Mouse (Mus musculus) hematopoietic stem cell, adult 5-6 weeks (primary cell): Measurements from ENCODE around the gene Tcl1b1. TPM values are rescaled to one million over a fixed set of nuclear protein-coding genes. Genes with fewer than 3 reads are reported as not detected.
"Not testable (repeated sequence)": the region's sequence is repeated elsewhere in the genome, so short reads cannot be mapped to it uniquely, and the experiment has no call there.

Experiments used
- ATAC-seq, 2 experiments: fragments of 125-278 bp in 1 of 2; replicated peaks in 1 of 2; 2 replicates each; pipeline ENCODE4 v1.8.0; 2016 to 2017; ENCODE audit warnings: inconsistent platforms in 2 of 2, mild to moderate bottlenecking in 2 of 2, moderate number of reproducible peaks in 2 of 2, low read depth in 1 of 2, moderate TSS enrichment in 1 of 2; ENCODE audit not compliant: low FRiP score in 2 of 2, poor library complexity in 2 of 2, severe bottlenecking in 2 of 2, insufficient read depth in 1 of 2, low TSS enrichment in 1 of 2
- total RNA-seq: library from RNA; stranded (forward); fragments of 172-1452, 232-1000 nt; gene quantifications from 2 replicates; pipeline ENCODE4 v1.2.3, GENCODE M21; 2017

The Tcl1b1 gene
- total RNA-seq, 1 experiment from 2014 or later = not detected

DNA sequence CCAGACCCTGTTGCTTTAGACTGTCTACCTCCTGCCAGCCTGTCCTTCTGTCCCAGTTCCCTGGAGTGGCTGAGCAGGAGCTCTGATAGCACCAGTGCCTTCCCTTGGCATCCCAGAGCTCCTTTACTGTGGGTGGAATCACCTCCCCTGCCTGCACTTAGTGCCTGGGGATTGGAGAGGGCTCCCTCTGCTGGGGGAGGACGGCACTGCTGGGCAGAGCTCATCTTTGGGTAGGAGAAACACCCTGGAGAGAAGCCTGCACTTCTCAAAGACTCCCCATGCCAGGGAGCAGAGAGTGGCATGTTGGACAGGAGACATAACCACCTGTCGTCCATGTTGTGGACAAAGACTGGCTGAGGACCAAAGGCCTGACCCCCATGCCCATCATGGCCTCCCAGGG is 14.8 kb downstream of the Tcl1b1 start:
- ATAC-seq = peak; percentile 79 to 85

DNA sequence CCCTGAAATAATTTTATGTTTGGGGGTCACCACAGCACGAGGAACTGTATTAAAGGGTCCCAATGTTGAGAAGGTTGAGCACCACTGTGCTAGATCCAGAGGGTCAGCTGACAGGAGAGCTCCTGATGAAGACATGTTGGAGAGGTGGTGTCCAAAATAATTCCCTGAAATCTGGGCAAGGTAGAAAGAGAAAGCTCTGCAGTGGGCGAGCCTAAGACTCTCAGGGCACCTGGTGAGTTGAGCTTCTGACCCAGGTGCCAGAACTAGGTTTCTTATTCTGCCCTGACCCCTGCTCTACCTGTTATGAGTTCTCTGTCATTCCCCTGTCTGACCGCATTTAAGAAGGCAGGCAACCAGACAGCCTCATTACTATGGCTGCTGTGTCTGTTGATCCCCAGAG is 16.6 kb downstream of the Tcl1b1 start, which contains the start of gene Tcl1b5:
TSS of gene Tcl1b5 (plus strand) at position 301 of the 400 bp plus-strand sequence.
- not testable (repeated sequence) for ATAC-seq

DNA sequence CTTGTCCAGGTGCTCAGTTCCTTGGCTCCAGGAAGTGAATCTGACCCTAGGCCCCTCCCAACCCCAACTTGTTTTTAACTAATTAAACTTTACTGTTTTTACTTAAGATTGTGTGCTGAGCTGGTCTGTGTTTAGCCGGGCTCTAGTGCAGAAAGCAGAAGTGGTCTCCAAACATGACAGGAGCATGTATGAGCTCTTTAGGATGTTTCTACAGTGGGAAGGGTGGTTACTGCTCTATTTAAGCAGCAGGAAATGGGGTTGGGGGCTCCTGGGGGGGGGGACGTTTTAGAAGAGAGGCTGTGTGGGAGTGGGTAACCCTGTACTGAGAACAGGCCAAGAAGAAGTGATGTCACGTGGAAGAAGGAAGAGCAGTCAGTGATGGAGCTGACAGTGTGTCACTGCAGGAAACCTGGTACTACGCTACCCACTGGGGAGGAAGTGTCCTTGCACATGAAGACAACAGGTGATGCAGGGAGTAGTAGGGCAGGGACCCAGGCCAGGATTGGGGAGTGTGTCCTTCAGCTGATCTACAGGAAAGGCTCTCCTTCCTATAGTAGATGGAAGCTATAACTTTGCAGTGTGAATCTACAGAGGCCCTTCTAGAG is 21.7 kb downstream of the Tcl1b1 start:
- peak; percentile 79 to 83 for ATAC-seq

DNA sequence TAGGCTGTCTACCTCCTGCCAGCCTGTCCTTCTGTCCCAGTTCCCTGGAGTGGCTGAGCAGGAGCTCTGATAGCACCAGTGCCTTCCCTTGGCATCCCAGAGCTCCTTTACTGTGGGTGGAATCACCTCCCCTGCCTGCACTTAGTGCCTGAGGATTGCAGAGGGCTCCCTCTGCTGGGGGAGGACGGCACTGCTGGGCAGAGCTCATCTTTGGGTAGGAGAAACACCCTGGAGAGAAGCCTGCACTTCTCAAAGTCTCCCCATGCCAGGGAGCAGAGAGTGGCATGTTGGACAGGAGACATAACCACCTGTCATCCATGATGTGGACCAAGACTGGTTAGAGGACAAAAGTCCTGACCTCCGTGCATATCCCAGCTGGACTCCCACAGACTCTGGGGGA is 29.5 kb downstream of the Tcl1b1 start:
- peak; percentile 76 to 85; a peak in 3 of 4 replicates for ATAC-seq

DNA sequence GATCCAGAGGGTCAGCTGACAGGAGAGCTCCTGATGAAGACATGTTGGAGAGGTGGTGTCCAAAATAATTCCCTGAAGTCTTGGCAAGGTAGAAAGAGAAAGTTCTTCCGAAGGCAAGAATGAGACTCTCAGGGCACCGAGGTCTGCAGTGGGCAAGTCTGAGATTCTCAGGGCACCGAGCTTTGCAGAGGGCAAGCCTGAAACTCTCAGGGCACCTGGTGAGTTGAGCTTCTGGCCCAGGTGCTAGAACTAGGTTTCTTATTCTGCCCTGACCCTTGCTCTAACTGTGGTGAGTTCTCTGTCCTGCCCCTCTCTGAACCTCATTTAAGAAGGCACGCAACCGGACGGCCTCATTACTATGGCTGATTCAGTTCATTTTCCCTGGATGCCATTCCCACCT is 31.3 kb downstream of the Tcl1b1 start, which contains the start of gene Tcl1b3:
TSS of gene Tcl1b3 (plus strand) at position 301 of the 400 bp plus-strand sequence.
- ATAC-seq = not testable (repeated sequence)

DNA sequence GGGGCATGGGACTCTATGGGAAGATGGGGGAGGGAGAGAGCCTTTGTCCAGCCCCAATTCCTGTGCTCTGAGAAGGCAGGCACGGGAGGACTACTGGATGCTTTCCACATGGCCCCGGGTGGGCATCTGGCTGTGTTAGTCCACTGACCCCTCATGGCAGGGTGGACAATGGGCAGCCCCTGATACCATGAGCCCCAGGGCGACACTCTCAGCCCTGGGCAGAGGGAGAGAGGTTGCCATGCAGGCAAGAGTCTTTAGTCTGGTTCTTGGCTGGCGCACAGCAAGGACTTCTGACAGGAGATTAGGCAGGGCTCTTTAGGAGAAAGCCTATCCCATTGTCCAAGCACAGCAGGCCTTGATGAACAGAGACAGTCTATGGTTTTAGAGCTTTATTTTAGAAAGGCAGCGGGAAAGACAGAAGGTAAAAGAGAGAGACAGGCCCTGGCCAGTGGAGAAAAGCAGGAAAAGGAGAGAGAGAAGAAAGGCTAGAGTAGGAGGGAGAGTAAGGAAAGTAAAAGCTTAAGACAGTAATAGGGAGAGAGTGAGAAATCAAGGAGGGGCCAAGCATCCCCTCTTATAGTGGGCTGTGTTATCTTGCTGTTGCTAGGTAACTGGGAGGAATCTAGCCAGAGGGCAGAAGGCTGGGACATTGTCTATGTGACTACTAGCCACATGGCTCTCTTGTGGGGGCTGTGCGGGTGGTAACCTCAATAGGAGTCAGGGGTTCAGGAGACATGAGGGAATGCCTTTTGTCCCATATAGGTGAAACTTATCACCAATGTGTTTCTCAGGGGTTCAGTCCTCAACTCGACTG is 40.4 kb downstream of the Tcl1b1 start:
- ATAC-seq = not testable (repeated sequence)

DNA sequence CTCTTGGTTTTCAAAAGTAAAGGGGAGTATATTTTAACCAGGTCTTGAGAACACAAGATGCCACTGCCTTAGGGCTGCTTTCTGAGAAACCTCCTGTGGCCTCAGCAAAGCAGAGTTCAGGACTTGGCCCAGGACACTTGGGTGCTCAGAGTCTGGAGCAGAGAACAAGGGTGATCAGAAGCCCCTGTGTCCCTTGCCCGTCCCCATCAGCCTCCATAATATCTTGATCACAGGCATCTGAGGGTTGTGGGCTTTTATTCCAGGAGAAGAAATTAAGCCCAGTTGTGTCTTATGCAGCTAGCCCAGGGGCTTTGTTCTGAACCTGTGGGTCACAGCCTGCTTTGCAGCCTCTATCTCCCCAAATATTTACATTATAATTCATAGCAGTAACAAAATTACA is 42.2 kb downstream of the Tcl1b1 start, which contains the start of gene Tcl1b4:
TSS of gene Tcl1b4 (plus strand) at position 301 of the 400 bp plus-strand sequence.
- ATAC-seq = not testable (repeated sequence)

DNA sequence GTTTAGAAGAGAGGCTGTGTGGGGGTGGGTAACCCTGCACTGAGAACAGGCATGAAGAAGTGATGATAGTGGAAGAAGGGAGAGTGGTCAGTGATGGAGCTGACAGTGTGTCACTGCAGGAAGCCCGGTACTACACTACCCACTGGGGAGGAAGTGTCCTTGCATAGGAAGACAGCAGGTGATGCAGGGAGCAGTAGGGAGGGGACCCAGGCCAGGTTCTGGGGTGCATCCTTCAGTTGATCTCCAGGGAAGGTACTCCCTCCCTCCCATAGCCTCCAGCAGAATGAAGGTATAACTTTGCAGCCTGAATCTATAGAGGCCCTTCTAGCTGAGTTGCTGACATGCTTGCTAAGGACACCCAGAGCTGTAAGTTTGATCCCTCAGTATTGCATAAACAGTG is 47.6 kb downstream of the Tcl1b1 start:
- ATAC-seq = no peak

DNA sequence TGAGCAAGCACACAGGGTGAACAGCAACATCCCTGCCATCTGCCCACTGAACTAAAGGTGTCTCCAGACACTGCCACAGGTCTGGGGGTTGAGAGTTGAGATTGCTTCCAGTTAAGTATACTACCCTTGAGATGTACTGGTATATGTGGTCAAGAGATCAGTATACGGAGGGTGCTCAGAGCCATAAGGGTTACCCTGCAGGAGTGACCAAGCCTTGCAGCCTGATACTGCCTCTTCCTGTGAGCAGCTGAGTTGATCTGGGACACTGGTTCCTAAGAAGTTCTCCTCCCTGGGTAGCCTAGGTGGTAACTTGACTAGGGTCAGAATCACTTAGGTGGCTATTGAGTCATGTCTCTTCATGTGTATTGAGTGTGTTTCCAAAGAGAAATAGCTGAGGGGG is 49.0 kb downstream of the Tcl1b1 start:
- ATAC-seq = no peak

DNA sequence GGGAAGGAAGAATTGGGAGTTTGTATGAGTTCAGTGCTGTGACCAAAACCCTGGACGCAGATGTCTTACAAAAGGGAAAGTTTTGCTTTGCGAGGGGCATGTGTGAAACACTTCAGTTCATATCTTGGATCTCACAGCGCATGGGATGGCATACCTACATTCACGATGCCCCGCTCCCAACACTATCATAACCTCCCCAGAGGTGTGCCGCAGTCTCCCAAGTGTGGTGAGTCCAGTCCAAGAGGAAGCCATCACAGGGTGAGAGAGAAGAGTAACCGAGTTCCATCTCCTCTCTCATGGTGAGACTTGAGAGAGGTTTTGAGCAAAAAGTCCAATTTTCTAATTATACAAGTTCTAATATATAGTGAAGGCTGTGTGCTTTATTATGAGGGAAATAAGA is 49.7 kb downstream of the Tcl1b1 start:
- ATAC-seq = no peak

Other genes with a start within 250 kb of the Tcl1b1 start
- 33.1 TPM in 2 replicates for gene Syne3, start 149.9 kb upstream of the Tcl1b1 start, total RNA-seq
- gene Glrx5, start 127.0 kb upstream of the Tcl1b1 start, total RNA-seq = 24.0 and 26.5 TPM in 2 replicates
- gene Tcl1b2, start 13.7 kb upstream of the Tcl1b1 start, total RNA-seq = not detected in 2 replicates
- gene Tcl1b5, start 16.7 kb downstream of the Tcl1b1 start, total RNA-seq = not detected in 2 replicates
- not detected in 2 replicates for gene Tcl1b3, start 31.4 kb downstream of the Tcl1b1 start, total RNA-seq
- not detected in 2 replicates for gene Tcl1b4, start 42.3 kb downstream of the Tcl1b1 start, total RNA-seq
- gene Tcl1, start 63.1 kb downstream of the Tcl1b1 start, total RNA-seq = not detected in 2 replicates
- gene Tunar, start 174.2 kb downstream of the Tcl1b1 start, total RNA-seq = not detected in 2 replicates